Mouse (Mus musculus) CH12.LX (cell line): ENCODE measurements around the gene Efna1. TPM values are rescaled to one million over a fixed set of nuclear protein-coding genes. Genes with fewer than 3 reads are reported as not detected.

Source experiments
- DNase-seq: peaks from one replicate; pipeline ENCODE4 v3.0.0-alpha.2; 2013; ENCODE audit errors: extremely low read depth
- H3K27ac ChIP-seq: 2 replicates; pipeline ENCODE4 v1.5.1; 2012; ENCODE audit warnings: low read depth, mild to moderate bottlenecking, control low read depth, moderate library complexity; ENCODE audit not compliant: insufficient read depth
- H3K27me3 ChIP-seq: replicated peaks from 2 replicates; pipeline ENCODE3; 2012; ENCODE audit warnings: inconsistent platforms
- H3K36me3 ChIP-seq, 2 experiments: replicated peaks in 1 of 2; 2 replicates each; pipeline versions ENCODE3 to v1.6.1; 2012; ENCODE audit warnings: inconsistent platforms in 1 of 2, low read length in 1 of 2, mild to moderate bottlenecking in 1 of 2, mixed read lengths in 1 of 2, moderate library complexity in 1 of 2; ENCODE audit not compliant: control insufficient read depth in 1 of 2, insufficient read depth in 1 of 2
- H3K4me1 ChIP-seq, 2 experiments: 2 replicates each; pipeline ENCODE4 v1.6.1; 2012; ENCODE audit warnings: inconsistent platforms in 1 of 2, moderate library complexity in 1 of 2; ENCODE audit not compliant: insufficient read depth in 2 of 2, control insufficient read depth in 1 of 2
- H3K4me2 ChIP-seq: 2 replicates; pipeline ENCODE4 v1.6.1; 2012; ENCODE audit warnings: low read depth, mild to moderate bottlenecking, control low read depth; ENCODE audit not compliant: poor library complexity, insufficient read depth, severe bottlenecking
- H3K4me3 ChIP-seq, 3 experiments: fragments of 150-350 bp in 1 of 3; sonication (generic) in 1 of 3; replicated peaks in 1 of 3; 2 replicates each; pipeline versions ENCODE3 to v1.5.1; 2011 to 2012; ENCODE audit warnings: low read depth in 2 of 3, low read length in 2 of 3, mild to moderate bottlenecking in 2 of 3, moderate library complexity in 2 of 3, control low read depth in 1 of 3, improper control_type of control experiment in 1 of 3, inconsistent platforms in 1 of 3, mixed read lengths in 1 of 3; ENCODE audit not compliant: poor library complexity in 1 of 3
- H3K79me2 ChIP-seq: replicated peaks from 2 replicates; pipeline ENCODE4 v1.6.1; 2012; ENCODE audit warnings: mild to moderate bottlenecking, moderate library complexity; ENCODE audit not compliant: control insufficient read depth, poor library complexity, insufficient read depth, severe bottlenecking; ENCODE audit errors: extremely low read depth
- H3K9ac ChIP-seq: 2 replicates; pipeline ENCODE4 v1.6.1; 2012; ENCODE audit warnings: low read depth, mild to moderate bottlenecking, control low read depth, moderate library complexity; ENCODE audit not compliant: insufficient read depth
- H3K9me3 ChIP-seq: replicated peaks from 2 replicates; pipeline ENCODE3; 2012; ENCODE audit warnings: low read length, inconsistent platforms, mixed read lengths
- BHLHE40 ChIP-seq: IDR thresholded peaks from 2 replicates; pipeline ENCODE4 v1.6.1; 2011; ENCODE audit warnings: mild to moderate bottlenecking, low read depth, low read length, improper control_type of control experiment
- CHD1 ChIP-seq: IDR thresholded peaks from 2 replicates; pipeline ENCODE4 v1.6.1; 2012; ENCODE audit warnings: low read depth, low read length, improper control_type of control experiment, inconsistent platforms
- CHD2 ChIP-seq: IDR thresholded peaks from 2 replicates; pipeline ENCODE4 v1.6.1; 2011; ENCODE audit warnings: low read length, improper control_type of control experiment
- CTCF ChIP-seq, 2 experiments: IDR thresholded peaks in 1 of 2; conservative IDR thresholded peaks in 1 of 2; 2 replicates each; pipeline ENCODE4 v1.5.1; 2011 to 2012; ENCODE audit warnings: low read depth in 2 of 2, low read length in 2 of 2, improper control_type of control experiment in 1 of 2, inconsistent platforms in 1 of 2, mild to moderate bottlenecking in 1 of 2, moderate library complexity in 1 of 2
- ELF1 ChIP-seq: IDR thresholded peaks from 2 replicates; pipeline ENCODE4 v1.6.1; 2014; ENCODE audit warnings: low read depth, mild to moderate bottlenecking, inconsistent platforms, low read length, improper control_type of control experiment
- ETS1 ChIP-seq: conservative IDR thresholded peaks from 2 replicates; pipeline ENCODE4 v1.6.1; 2012; ENCODE audit warnings: low read depth, mild to moderate bottlenecking, inconsistent platforms, low read length, improper control_type of control experiment, moderate library complexity
- HCFC1 ChIP-seq: IDR thresholded peaks from 2 replicates; pipeline ENCODE4 v1.6.1; 2012; ENCODE audit warnings: low read depth, mild to moderate bottlenecking, inconsistent platforms, low read length, improper control_type of control experiment
- IRF4 ChIP-seq: IDR thresholded peaks from 2 replicates; pipeline ENCODE4 v1.6.1; 2014; ENCODE audit warnings: low read depth, mild to moderate bottlenecking, inconsistent platforms, low read length, improper control_type of control experiment
- KAT2A ChIP-seq: IDR thresholded peaks from 2 replicates; pipeline ENCODE4 v1.6.1; 2012; ENCODE audit warnings: low read length, improper control_type of control experiment, inconsistent platforms; ENCODE audit not compliant: insufficient replicate concordance
- MAFK ChIP-seq: IDR thresholded peaks from 2 replicates; pipeline ENCODE4 v1.6.1; 2011; ENCODE audit warnings: low read length, improper control_type of control experiment; ENCODE audit not compliant: insufficient replicate concordance
- MAX ChIP-seq: IDR thresholded peaks from 2 replicates; pipeline ENCODE4 v1.6.1; 2011; ENCODE audit warnings: low read length, improper control_type of control experiment
- MYC ChIP-seq: IDR thresholded peaks from 2 replicates; pipeline ENCODE4 v1.6.1; 2011; ENCODE audit warnings: low read depth, mild to moderate bottlenecking, improper control_type of control experiment, low read length
- NELFE ChIP-seq: IDR thresholded peaks from 2 replicates; pipeline ENCODE4 v1.6.1; 2011; ENCODE audit warnings: low read depth, low read length, improper control_type of control experiment
- NRF1 ChIP-seq: IDR thresholded peaks from 2 replicates; pipeline ENCODE4 v1.6.1; 2014; ENCODE audit warnings: low read depth, mild to moderate bottlenecking, inconsistent platforms, low read length, improper control_type of control experiment, moderate library complexity
- POLR2A ChIP-seq: IDR thresholded peaks from 2 replicates; pipeline ENCODE4 v1.6.1; 2011; ENCODE audit warnings: low read depth, mild to moderate bottlenecking, improper control_type of control experiment, low read length
- POLR2AphosphoS2 ChIP-seq: IDR thresholded peaks from 2 replicates; pipeline ENCODE4 v1.6.1; 2011; ENCODE audit warnings: low read depth, low read length, improper control_type of control experiment
- RAD21 ChIP-seq: IDR thresholded peaks from 2 replicates; pipeline ENCODE4 v1.6.1; 2011; ENCODE audit warnings: low read depth, mild to moderate bottlenecking, low read length, improper control_type of control experiment, moderate library complexity
- SIN3A ChIP-seq: IDR thresholded peaks from 2 replicates; pipeline ENCODE4 v1.6.1; 2012; ENCODE audit warnings: low read length, improper control_type of control experiment, inconsistent platforms
- SMC3 ChIP-seq: IDR thresholded peaks from 2 replicates; pipeline ENCODE4 v1.6.1; 2011; ENCODE audit warnings: low read depth, low read length, improper control_type of control experiment
- TCF12 ChIP-seq: IDR thresholded peaks from 2 replicates; pipeline ENCODE4 v1.6.1; 2014; ENCODE audit warnings: low read depth, mild to moderate bottlenecking, inconsistent platforms, low read length, improper control_type of control experiment
- USF1 ChIP-seq: IDR thresholded peaks from 2 replicates; pipeline ENCODE4 v1.6.1; 2014; ENCODE audit warnings: low read depth, mild to moderate bottlenecking, inconsistent platforms, low read length, improper control_type of control experiment
- ZC3H11A ChIP-seq: IDR thresholded peaks from 2 replicates; pipeline ENCODE4 v1.6.1; 2012; ENCODE audit warnings: low read depth, mild to moderate bottlenecking, inconsistent platforms, low read length, improper control_type of control experiment
- ZKSCAN1 ChIP-seq: IDR thresholded peaks from 2 replicates; pipeline ENCODE4 v1.6.1; 2012; ENCODE audit warnings: low read depth, inconsistent platforms, low read length, improper control_type of control experiment, borderline replicate concordance
- dilution Hi-C: fragments of 300-500 bp; cut with MboI; formaldehyde crosslinking; loops from 2 replicates; pipeline ENCODE4 v1.14.3; 2020; ENCODE audit warnings: low sequenced_read_pairs; ENCODE audit not compliant: extremely low pct_unique_long_range_greater_than_20kb, extremely low pct_ligation_motif_present
- in situ Hi-C: fragments of 300-500 bp; cut with MboI; formaldehyde crosslinking; loops from 3 replicates; pipeline ENCODE4 v1.14.3; 2019; ENCODE audit warnings: low sequenced_read_pairs, low pct_ligation_motif_present, low pct_unique_long_range_greater_than_20kb, mixed read lengths
- polyA plus RNA-seq: library from polyadenylated mRNA; unstranded; fragments of >175 nt; gene quantifications from 2 replicates; pipeline ENCODE4 v1.2.1, GENCODE M21; 2012; ENCODE audit warnings: low read depth; ENCODE audit not compliant: insufficient read length
- total RNA-seq, 2 experiments: library from RNA; depleted of rRNA; stranded (reverse); fragments of 300-350 nt in 1 of 2; fragments of >200 nt in 1 of 2; gene quantifications; 2 replicates each; pipeline ENCODE4 v1.2.3; 2012 to 2014

Efna1 gene
- total and polyA plus RNA-seq, 3 experiments: 0.70 to 0.93 (median 0.71) TPM

DNA sequence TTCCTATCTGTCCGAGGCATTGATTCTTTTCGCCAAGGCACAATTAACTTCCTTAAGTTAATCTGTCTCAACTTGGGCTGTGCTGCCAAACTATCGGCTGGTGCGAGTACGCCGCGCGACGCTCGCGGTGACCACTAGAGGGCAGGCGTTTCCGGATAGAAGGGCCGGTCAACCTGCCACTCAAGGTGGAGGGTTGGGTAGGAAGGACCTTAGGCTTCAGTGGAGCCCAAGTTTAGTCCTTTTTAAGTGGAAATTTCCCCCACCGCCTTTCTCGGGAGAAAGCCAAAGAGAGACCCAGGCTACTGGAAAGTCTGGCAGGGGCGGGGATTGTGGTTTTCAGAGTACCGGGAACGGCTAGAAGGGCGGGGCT, 52.8 kb downstream of the Efna1 start:
- in situ Hi-C loops: no loop called here
- Histone ChIP-seq H3K9ac (peak overlapping the region; percentile 64), H3K27ac (no peak overlapping the region), H3K36me3 (peaks cover 0 to 18% of the 10 kb centered on the region in 2 experiments), H3K4me1 (peaks cover 12 to 40% of the 10 kb centered on the region in 2 experiments), H3K27me3 (no peaks in the 10 kb centered on the region), H3K79me2 (no peaks in the 10 kb centered on the region), H3K9me3 (no peaks in the 10 kb centered on the region), H3K4me3 (peak overlapping the region in 1 of 3 experiments; percentile 43), H3K4me2 (peak overlapping the region; percentile 54)
- dilution Hi-C loops: no loop called here
- DNase-seq: peak; percentile 77
- peak; percentile 33; the same call in 1 of the 2 replicates for TF ChIP-seq IRF4
- TF ChIP-seq POLR2A: peak; percentile 19; the same call in 1 of the 2 replicates
- TF ChIP-seq MAX: no peak
- TF ChIP-seq HCFC1: peak; percentile 46; the same call in 1 of the 2 replicates
- TF ChIP-seq NELFE: peak; percentile 44; the same call in 1 of the 2 replicates
- TF ChIP-seq TCF12: peak; percentile 47
- no peak for TF ChIP-seq USF1
- TF ChIP-seq CTCF (conservative IDR thresholded peaks at IDR 0.05 in 1 of 2, IDR thresholded peaks at IDR 0.05 in 1 of 2; ENCODE audit: low read depth in 2 of 2, low read length in 2 of 2): peak; percentile 63 to 93
- 0 out of 2 replicates have a peak, but pooled peaks have one; percentile 29 for TF ChIP-seq BHLHE40
- peak; percentile 72 for TF ChIP-seq SMC3
- no peak for TF ChIP-seq POLR2AphosphoS2
- TF ChIP-seq MAFK: no peak
- TF ChIP-seq MYC: no peak
- TF ChIP-seq SIN3A: peak; percentile 52
- peak; percentile 18; the same call in 1 of the 2 replicates for TF ChIP-seq ZC3H11A
- 0 out of 2 replicates have a peak, but pooled peaks have one; percentile 15 for TF ChIP-seq KAT2A
- TF ChIP-seq RAD21: peak; percentile 57
- TF ChIP-seq ELF1: peak; percentile 75
- peak; percentile 28; the same call in 1 of the 2 replicates for TF ChIP-seq NRF1
- peak; percentile 37; the same call in 1 of the 2 replicates for TF ChIP-seq CHD2

- Histone ChIP-seq H3K9me3 (no peaks in the 10 kb centered on the region), H3K4me2 (peak overlapping the region; percentile 7; the same call in 1 of the 2 replicates), H3K4me3 (peak overlapping the region in 1 of 3 experiments; percentile 43), H3K4me1 (peaks cover 9 to 34% of the 10 kb centered on the region in 2 experiments), H3K27me3 (no peaks in the 10 kb centered on the region), H3K27ac (no peak overlapping the region), H3K79me2 (no peaks in the 10 kb centered on the region), H3K36me3 (peaks cover 0 to 21% of the 10 kb centered on the region in 2 experiments), H3K9ac (no peak overlapping the region)
- dilution Hi-C loops: no loop called here
- DNase-seq: no peak
- in situ Hi-C loops: no loop called here
- no peak for TF ChIP-seq TCF12
- TF ChIP-seq CHD1: no peak
- TF ChIP-seq CTCF (conservative IDR thresholded peaks at IDR 0.05 in 1 of 2, IDR thresholded peaks at IDR 0.05 in 1 of 2; ENCODE audit: low read depth in 2 of 2, low read length in 2 of 2): no peak
- no peak for TF ChIP-seq MAX
- TF ChIP-seq ETS1: no peak
- no peak for TF ChIP-seq ZKSCAN1
- no peak for TF ChIP-seq IRF4
- TF ChIP-seq, all 38 proteins: peak for 0
These were observed 53.4 kb downstream of the Efna1 start for GRCm38 (mm10) chr3:89227307-89228179.
